Mouse (Mus musculus) kidney, postnatal 0 days (tissue): Measurements from ENCODE around the gene Sox30. TPM values are rescaled to one million over a fixed set of nuclear protein-coding genes. Genes with fewer than 3 reads are reported as not detected.

Experiments
- ATAC-seq: fragments of 200-750 bp; cut with Nextera tagmentation; replicated peaks from 2 replicates; pipeline ENCODE4 v1.8.0; 2017; ENCODE audit warnings: low read depth, moderate number of reproducible peaks, moderate TSS enrichment, moderate library complexity; ENCODE audit not compliant: low FRiP score
- DNase-seq: peaks from one replicate; pipeline ENCODE4 v3.0.0-alpha.2; 2016; ENCODE audit warnings: low spot score
- H3K27ac ChIP-seq: fragments of 300-500 bp; sonication (generic); 2 replicates; pipeline ENCODE4 v1.5.1; 2014; ENCODE audit warnings: mild to moderate bottlenecking
- H3K27me3 ChIP-seq: fragments of 300-500 bp; sonication (generic); 2 replicates; pipeline ENCODE4 v1.6.1; 2014; ENCODE audit warnings: low read length, mixed read lengths; ENCODE audit not compliant: insufficient read depth
- H3K36me3 ChIP-seq: fragments of 300-500 bp; sonication (generic); 2 replicates; pipeline ENCODE4 v1.6.1; 2014; ENCODE audit warnings: low read length, mixed read lengths; ENCODE audit not compliant: insufficient read depth
- H3K4me1 ChIP-seq: fragments of 300-500 bp; sonication (generic); replicated peaks from 2 replicates; pipeline ENCODE4 v1.6.1; 2014; ENCODE audit warnings: antibody characterized with exemption, low read length, mixed read lengths; ENCODE audit not compliant: insufficient read depth
- H3K4me2 ChIP-seq: fragments of 300-500 bp; sonication (generic); 2 replicates; pipeline ENCODE4 v1.6.1; 2014; ENCODE audit warnings: mild to moderate bottlenecking, low read length, moderate library complexity, mixed read lengths
- H3K4me3 ChIP-seq: fragments of 300-500 bp; sonication (generic); replicated peaks from 2 replicates; pipeline ENCODE4 v1.5.1; 2014; ENCODE audit warnings: low read depth, low read length
- H3K9ac ChIP-seq: fragments of 300-500 bp; sonication (generic); 2 replicates; pipeline ENCODE4 v1.6.1; 2014; ENCODE audit warnings: low read depth, low read length
- H3K9me3 ChIP-seq: fragments of 300-500 bp; sonication (generic); replicated peaks from 2 replicates; pipeline ENCODE4 v1.6.1; 2016; ENCODE audit warnings: low read length, inconsistent platforms, mixed read lengths
- CTCF ChIP-seq: IDR thresholded peaks from 2 replicates; pipeline ENCODE4 v1.5.1; 2016; ENCODE audit warnings: antibody characterized with exemption, low read depth, mild to moderate bottlenecking, moderate library complexity
- WGBS: fragments of 180-500 bp; shearing (Covaris S2); extraction: QIAGEN DNeasy Blood & Tissue Kit; methylation state at CpG from one replicate; pipeline ENCODE4 v1.1.7; 2014; 5-methylcytosine and 5-hydroxymethylcytosine counted together
- polyA plus RNA-seq: library from polyadenylated mRNA; unstranded; fragments of >200 nt; fragmentation: Nextera tagmentation; extraction: Ambion mirVana; gene quantifications from 2 replicates; pipeline ENCODE4 v1.2.1, GENCODE M21; 2015

Gene Sox30
- polyA plus RNA-seq, 1 experiment from 2014 or later = 0.26 TPM

DNA sequence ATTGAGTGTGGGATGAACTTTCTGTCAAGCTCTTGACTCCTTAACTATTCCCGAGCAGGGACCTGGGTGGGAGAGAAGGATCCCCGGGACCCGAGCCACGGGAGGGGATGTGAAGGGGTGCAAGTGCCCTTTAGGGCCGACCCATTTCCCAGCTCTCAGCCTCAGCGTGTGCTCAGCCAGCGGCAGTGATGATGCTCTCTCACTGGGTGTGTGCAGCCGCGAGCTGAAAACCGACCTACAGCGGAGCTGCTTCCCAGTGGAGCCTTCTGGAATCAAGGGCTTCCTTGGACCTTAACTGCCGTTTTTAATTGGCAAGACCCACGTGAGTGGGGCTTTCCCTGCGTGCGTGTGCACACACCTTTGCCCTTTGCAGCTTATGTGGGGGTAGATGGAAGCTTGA lies 58.8 kb downstream of the Sox30 start:
- WGBS = 42% methylated on average over 15 of the region's 15 CpGs
- Histone ChIP-seq H3K4me1 (0 out of 2 replicates have a peak, but pooled peaks cover 7% of the 10 kb centered on the region), H3K9me3 (no peaks in the 10 kb centered on the region), H3K27me3 (no peaks in the 10 kb centered on the region), H3K4me3 (no peak overlapping the region), H3K27ac (peak overlapping the region; percentile 72), H3K9ac (0 out of 2 replicates have a peak overlapping the region, but pooled peaks have one; percentile 18), H3K4me2 (peak overlapping the region; percentile 50), H3K36me3 (no peaks in the 10 kb centered on the region)
- no peak for TF ChIP-seq CTCF
- DNase-seq (no peak), ATAC-seq (no peak)

DNA sequence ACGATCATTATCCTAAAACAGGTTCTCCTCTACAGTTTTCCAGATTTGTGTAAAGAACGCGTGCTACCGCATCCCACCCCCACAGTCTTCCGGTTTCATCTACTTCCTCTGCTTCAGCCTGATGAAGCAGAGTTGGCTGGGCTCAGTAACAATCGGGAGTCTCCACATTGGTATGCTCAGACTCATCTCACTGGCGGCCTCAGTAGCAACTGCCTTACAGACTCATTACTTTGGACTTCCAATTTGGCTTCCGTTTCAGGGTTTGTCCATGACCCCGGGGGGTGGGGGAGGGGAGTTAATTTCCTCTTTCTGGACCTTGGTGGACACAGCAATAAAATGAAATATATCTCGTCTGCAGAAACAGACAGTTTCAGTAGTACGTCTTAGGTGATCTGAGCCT lies 59.2 kb downstream of the Sox30 start:
- 14% methylated on average over 11 of the region's 11 CpGs for WGBS
- no peaks in the 10 kb centered on the region for H3K27me3 ChIP-seq
- DNase-seq (peak; percentile 90), ATAC-seq (peak; percentile 57; the same call in 1 of the 2 replicates)
- H3K9ac ChIP-seq = 0 out of 2 replicates have a peak overlapping the region, but pooled peaks have one; percentile 18
- H3K36me3 ChIP-seq = no peaks in the 10 kb centered on the region
- H3K9me3 ChIP-seq = no peaks in the 10 kb centered on the region
- no peak for TF ChIP-seq CTCF
- 0 out of 2 replicates have a peak, but pooled peaks cover 7% of the 10 kb centered on the region for H3K4me1 ChIP-seq
- H3K4me3 ChIP-seq = no peak overlapping the region
- H3K4me2 ChIP-seq = peak overlapping the region; percentile 50
- peak overlapping the region; percentile 72 for H3K27ac ChIP-seq

DNA sequence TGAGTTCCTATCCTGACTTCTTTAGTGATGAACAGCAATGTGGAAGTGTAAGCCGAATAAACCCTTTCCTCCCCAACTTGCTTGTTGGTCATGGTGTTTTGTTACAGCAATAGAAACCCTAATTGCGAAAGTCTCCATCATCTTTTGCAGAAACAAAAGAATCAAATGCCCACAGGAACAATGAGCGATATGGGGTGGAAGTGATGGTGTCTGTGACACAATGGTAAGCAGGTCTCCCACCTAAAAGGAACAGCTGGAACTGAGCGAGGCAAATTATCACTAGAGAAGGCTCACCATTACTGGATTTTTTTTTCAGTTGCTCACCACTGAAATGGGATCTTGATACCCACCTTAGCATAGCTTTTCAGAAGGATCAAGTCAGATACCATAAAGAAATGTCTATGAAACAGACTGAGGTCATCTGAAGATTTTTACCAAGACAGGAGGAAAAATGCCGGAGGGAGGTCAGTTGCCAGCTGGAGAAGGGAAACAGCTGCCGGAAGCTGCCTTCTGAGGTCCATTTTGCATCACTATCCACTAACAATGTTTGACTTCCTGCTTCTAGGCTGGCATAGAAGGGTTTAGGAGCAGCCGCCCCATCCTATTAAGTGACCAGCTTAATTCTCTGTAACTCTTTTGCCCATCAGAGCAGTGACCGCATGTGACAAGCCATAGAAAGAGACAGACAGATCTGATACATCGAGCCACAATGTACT lies 60.9 kb downstream of the Sox30 start:
- no peak for DNase-seq
- 75% methylated on average over 9 of the region's 9 CpGs for WGBS
- Histone ChIP-seq H3K9ac (no peak overlapping the region), H3K36me3 (no peaks in the 10 kb centered on the region), H3K9me3 (no peaks in the 10 kb centered on the region), H3K27ac (peak overlapping the region; percentile 42; the same call in 1 of the 2 replicates), H3K4me1 (0 out of 2 replicates have a peak, but pooled peaks cover 7% of the 10 kb centered on the region), H3K4me3 (no peak overlapping the region), H3K4me2 (no peak overlapping the region), H3K27me3 (no peaks in the 10 kb centered on the region)
- no peak for ATAC-seq
- TF ChIP-seq CTCF = no peak

DNA sequence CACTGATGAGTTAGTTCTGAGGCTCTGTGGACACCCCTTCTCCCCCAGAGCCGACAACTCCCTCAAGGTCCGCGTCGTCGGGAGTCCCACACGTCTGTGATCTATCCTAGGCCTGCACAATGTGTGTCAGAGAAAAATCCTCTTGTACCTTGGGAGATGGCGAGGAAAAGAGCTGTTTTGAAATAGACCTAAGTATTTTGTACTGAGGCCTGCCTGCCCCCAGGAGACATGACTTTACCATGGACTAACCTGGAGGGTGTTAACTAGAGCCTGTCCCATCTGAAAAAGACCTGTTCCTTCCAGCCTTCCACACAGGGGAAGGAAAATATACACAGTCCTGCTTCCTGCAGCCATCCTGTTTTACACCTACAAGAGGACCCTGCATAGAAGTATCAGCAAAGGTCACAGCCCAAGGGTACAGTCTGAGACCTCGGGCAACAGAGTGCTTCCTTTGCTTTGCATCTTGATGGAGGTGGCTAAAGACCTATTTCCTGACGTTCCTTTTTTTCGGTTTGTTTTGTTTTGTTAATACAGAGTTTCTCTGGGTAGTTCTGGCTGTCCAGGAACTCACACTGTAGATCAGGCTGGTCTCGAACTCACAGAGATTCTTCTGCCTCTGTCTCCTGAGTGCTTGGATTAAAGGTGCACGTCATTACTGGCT lies 61.6 kb downstream of the Sox30 start:
- TF ChIP-seq CTCF = no peak
- Histone ChIP-seq H3K4me1 (0 out of 2 replicates have a peak, but pooled peaks cover 7% of the 10 kb centered on the region), H3K9me3 (no peaks in the 10 kb centered on the region), H3K36me3 (no peaks in the 10 kb centered on the region), H3K4me2 (no peak overlapping the region), H3K4me3 (no peak overlapping the region), H3K9ac (no peak overlapping the region), H3K27ac (peak overlapping the region; percentile 42; the same call in 1 of the 2 replicates), H3K27me3 (no peaks in the 10 kb centered on the region)
- DNase-seq (no peak), ATAC-seq (no peak)
- WGBS = 67% methylated on average over 12 of the region's 12 CpGs

DNA sequence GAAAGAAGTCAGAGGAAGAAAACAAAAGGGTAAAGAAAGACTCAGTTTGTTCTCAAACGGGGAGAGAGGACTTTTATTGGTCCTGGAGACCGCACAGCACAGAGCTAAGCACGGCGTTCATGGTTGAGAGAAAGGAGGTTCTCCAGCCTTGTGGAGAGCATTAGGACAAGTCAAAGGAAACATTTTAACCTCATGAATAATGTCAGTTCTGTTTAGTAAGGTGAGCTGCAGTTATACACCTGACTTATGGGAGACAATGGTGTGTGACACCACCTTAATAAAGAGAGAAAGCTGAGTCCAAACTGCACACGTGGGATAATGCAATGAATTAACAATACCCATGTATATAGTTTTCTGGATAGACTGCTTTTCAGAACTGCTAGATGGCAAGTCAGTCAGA lies 64.7 kb downstream of the Sox30 start:
- no peak for TF ChIP-seq CTCF
- Histone ChIP-seq H3K36me3 (no peaks in the 10 kb centered on the region), H3K27me3 (no peaks in the 10 kb centered on the region), H3K9ac (no peak overlapping the region), H3K4me1 (0 out of 2 replicates have a peak, but pooled peaks cover under 1% of the 10 kb centered on the region), H3K4me3 (no peak overlapping the region), H3K9me3 (no peaks in the 10 kb centered on the region), H3K4me2 (no peak overlapping the region), H3K27ac (no peak overlapping the region)
- DNase-seq (no peak), ATAC-seq (no peak)
- 66% methylated on average over 5 of the region's 5 CpGs for WGBS

DNA sequence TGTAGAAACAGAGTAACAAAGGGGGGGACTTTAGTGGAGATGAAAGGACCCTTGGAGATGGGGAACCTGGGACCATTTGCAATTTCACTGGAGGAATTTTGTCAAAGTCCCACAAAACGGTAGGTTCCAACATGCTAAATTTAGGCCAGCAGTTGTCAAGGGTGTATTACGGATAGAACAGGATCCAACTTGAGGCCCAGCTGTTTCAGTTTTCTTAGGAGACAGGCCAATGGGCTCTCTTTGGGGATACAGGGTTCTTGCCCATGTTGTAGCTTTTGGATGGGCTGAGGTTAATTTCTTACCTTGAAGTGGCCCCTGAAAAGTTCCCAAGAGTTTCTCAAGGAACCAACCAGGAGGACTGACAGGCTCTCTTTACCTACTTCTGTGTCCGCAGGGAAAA lies 67.2 kb downstream of the Sox30 start:
- DNase-seq (no peak), ATAC-seq (no peak)
- 88% methylated on average over 3 of the region's 3 CpGs for WGBS
- no peak overlapping the region for H3K27ac ChIP-seq
- no peak overlapping the region for H3K9ac ChIP-seq
- no peak overlapping the region for H3K4me2 ChIP-seq
- no peak for TF ChIP-seq CTCF
- no peaks in the 10 kb centered on the region for H3K27me3 ChIP-seq
- no peaks in the 10 kb centered on the region for H3K9me3 ChIP-seq
- no peaks in the 10 kb centered on the region for H3K4me1 ChIP-seq
- H3K4me3 ChIP-seq = no peak overlapping the region
- H3K36me3 ChIP-seq = no peaks in the 10 kb centered on the region
